Mouse (Mus musculus) T-helper 2 cell (primary cell): ENCODE measurements at regions not wholly inside any gene's neighbourhood (a gene's known extent, or its start where the extent isn't known, plus 50 kb on each side); places are given as distances from the start of the nearest gene placed in this dataset.
"Not testable (repeated sequence)": the region's sequence is repeated elsewhere in the genome, so short reads cannot be mapped to it uniquely, and the experiment has no call there.

Experiments used
- in situ Hi-C: fragments of 300-600 bp; cut with MboI, MseI; formaldehyde crosslinking; loops from one replicate; pipeline ENCODE4 v1.15.1; 2025; ENCODE audit warnings: high pct_unique_total_duplicates

DNA sequence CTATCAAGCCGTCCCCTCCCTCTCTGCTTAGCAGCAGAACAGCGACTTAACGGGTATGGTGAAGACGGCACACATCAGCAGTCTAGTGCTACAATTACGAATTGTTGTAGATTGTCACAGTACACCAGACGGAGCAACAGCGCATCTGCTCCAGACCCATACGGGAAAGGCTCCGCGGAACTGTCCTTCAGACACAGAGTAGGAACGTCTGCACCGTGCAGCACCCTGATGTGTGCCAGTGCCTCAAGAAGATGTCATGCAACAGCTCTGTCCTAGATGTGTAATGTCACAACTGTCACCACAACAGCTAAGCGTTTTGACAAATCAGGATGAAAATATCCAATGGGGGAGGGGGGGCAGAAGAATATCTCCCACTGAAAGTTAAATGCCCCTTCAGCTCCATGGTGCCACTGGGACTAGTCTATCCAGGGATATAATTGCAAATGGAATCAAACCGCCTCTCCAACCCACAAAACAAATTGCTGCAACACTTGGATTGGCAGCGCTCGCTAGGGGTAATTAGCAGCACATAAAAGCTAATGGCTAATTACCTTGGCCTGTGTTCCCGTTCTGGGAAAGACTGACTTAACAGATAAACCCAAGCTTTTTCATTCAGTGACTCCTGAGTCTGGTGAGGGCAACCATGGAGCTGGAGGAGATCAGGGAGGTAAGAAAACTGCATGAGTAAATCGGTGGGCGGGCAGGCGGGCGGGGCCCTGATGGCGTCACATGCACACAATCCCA lies 472.6 kb downstream of the Zfp704 start:
- in situ Hi-C loops: no loop called here

DNA sequence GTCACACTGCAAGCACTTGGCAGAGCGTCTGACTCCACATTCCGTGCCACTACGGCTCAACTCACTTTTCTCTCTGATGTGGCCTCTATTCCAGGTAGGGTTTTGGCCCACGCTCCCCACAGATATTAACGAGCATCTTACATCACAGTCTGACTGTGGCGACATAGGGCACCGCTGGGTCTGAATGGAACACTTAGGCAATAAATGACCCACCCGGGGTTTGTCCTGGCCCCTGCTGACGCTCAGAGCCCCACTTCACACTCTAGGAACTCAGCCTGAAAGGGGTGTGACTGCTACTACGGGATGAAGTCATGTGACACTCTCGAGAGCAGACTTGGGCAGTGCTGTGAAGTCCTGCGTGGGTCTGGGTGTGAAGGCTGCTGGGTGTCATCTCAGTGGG lies 475.9 kb downstream of the Zfp704 start:
- in situ Hi-C loops: no loop called here

DNA sequence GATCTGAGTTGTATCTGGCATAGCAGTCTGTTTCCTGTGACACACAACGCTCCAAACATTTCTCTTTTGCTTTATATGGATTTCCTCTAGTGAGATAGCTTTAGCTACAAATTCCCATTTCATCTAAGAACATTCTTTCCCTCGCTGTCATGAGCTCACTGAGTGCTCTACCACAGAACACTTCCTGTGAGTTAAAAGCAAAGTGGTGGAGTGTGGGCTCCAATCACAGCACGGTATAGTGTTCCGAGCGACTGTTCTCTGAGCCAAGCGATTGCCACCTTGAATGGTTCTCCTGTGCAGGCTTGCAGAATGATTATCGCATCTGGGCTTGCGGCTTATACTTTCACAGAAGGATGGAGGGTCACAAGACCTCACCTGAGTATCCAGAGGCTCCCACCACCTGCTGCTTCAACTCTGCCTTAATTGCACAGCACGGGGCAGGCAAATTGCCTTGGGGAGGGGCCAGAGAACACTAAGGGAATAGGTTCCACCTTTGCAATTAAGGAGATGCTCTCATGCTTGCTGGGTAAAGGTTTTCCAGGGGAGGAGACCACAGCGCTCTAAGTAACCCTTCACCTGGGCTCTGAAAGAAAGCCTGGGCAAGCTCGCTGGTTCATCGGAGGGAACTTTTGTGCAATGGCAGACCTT lies 477.7 kb downstream of the Zfp704 start:
- in situ Hi-C loops: no loop called here

DNA sequence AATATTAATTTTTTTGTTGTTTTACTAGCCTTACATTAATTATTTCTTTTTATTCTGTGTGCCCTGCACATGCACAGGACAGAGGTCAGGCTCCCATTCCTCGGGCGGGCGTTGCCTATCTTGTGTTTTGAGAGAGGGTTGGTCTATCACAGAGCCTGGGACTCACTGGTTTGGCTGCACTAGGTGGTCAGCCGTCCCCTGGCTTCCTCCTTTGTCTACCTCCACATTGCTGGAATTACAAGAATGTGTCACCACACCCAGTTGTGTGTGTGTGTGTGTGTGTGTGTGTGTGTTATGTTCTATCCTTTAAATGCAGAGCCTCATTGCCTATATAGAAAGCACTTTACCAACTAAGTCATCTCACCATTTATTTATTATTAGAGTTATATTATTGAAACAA lies 478.5 kb downstream of the Zfp704 start:
- in situ Hi-C loops: no loop called here

DNA sequence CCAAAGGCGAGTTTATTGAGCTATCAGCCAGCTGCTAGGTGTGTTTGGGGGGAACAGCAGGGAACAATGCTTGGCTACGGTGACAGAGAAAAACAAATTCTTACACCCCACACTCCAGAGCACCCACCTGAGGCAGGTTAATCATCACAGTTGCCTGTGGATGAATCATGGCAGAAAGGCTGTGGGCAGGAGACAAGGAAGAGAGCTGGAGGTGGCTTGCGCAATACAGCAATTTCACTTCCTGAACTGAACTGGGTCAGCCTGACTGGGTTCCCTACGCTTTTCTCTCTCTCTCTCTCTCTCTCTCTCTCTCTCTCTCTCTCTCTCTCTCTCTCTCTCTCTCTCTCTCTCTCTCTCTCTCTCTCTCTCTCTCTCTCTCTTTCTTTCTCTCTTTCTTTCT lies 481.5 kb downstream of the Zfp704 start:
- in situ Hi-C loops: loop anchor here (5.0 kb wide), 1 partner anchor 84 kb away; no protein-coding TSS in a partner anchor

DNA sequence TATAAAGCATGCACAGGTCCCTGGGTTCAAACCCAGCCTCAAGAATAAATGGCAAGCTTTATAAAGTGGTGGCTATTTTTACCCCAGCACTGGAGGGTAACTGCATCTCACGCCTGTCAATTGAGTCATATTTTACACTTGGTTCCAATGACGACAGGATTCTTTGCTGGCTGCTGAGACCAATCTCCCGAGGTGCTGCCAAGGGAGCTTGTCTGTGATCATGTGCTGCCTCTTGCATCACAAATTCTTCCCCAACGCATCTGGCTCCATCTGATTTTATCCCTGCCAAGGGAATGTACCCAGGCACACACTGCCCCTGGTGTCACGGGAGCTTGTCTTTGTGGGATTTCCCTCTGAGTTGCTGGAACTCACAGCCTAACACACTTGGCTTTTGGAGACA lies 486.8 kb downstream of the Zfp704 start:
- in situ Hi-C loops: no loop called here

DNA sequence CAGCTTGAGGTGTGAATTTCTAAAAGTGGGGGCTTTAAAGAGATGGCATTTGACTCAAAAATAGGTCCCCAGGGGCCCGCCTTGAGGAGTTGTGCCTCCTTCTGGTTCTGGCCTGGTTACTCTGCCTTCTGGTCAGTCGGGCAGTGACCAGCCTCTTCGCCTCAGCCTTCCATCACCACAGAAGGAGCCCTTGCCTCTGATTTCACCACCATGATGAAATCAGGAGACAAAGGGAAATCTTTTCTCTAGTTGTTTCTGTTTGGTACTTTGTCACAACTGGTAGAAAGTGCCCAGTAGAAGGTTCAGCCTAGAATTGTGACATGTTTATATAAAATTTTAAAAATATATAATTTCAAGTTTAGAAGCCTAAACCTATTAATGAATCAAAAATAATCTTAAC lies 492.0 kb downstream of the Zfp704 start:
- in situ Hi-C loops: no loop called here

DNA sequence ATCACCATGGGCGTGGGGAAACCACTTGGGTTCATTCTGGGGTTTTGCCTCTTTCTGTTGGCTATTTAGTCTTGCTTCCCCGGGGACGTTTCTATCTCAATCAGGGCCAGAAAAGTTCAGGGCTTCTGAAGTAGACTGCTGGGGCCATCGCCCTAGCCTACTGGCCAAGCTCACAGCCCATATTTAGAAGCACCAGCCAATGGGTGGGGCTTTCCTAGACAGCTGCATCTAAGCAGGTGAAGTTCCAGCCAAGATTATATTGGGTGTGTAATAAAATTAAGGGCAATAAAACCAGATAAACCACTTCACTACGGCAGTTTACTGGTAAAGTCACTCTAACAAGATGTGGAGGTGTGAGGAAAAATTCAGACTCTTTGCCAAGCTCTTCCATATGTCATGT lies 496.5 kb downstream of the Zfp704 start:
- in situ Hi-C loops: no loop called here

DNA sequence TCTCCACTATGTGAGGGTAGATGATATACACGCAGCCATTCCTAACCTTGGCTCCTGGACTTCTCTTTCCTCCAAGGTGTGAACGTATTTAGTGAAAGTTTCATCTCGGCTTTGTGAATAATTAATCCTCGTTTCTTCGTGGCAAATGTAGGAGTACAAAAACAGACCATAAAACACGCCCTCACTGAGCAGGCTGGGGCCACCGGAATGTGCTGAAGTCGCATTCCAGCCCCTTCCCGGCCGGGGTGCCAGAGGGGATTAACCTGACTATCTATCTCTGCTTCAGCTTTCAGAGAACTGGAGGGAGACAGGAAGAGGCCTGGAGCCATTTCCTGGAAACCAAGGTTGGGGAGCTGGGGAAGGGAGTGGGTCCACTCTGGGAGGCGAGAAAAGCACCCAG lies 499.1 kb downstream of the Zfp704 start:
- in situ Hi-C loops: no loop called here

DNA sequence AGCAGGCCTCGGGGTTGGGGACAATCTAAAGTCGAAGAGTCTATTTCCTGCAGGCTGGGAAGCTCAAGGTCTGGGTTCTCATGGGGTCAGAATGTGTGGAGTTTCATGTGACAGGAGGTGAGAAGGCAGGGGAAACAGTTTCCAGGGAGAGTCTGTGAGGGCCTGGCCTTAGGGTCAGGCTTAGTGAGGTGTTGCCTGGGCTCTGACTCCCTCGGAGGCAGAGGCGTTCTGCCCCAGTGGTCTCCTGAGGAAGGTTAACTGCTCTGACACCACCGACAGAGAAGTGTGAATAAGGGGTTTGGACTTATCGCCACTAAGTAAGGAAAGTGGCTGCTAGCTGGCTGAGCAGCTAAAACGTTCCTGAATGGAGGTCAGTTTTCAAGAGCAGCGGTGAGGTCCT lies 499.9 kb downstream of the Zfp704 start:
- in situ Hi-C loops: no loop called here

DNA sequence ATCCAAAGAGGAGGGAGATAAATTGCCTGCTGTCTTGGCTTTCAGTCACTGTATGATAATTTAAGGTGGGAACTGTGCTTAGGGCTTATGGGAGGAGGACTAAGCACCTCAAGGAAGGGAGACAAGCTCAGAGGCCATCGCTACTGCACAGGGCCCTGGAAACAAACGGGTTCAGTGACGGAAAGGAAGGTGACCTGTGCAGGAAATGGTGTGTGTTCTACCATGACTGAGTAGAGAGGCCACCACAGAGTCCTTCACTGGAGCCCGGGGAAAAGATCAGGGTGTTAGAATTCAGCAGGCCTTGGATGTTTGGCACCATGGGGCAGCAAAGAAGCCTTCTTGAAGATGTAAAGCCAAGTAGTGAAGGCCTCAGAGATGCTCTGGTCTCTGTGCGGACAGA lies 500.4 kb downstream of the Zfp704 start:
- in situ Hi-C loops: no loop called here

DNA sequence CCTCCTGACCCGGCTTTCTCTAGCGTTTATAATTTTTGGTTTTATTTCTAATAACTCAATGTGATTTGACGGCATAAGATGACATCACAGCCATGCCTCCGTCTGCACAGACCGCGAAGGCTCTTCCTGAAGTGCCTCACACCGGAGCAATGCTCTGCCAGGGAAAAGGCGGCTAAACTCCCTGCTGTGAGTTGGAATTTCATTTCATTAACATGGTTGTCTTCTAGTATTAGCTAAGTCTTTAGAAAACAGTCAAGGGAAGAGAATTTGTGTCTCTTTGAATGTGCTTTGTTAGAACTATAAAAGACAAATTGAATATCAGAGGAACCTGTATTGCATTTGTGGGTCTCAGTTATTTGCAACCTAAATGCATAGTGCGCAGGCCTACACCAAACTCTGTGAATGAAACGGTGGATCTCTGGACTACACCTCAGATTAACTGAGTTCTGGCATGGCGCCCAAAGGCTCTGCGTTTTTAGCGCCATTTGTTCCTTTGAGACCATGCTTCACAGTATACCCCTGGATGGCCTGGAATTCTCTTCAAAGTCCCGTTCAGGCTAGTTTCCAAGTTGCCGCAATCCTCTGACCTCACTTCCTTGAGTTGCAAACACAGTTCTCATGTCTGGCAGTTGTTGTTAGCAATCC lies 502.0 kb downstream of the Zfp704 start:
- in situ Hi-C loops: no loop called here

DNA sequence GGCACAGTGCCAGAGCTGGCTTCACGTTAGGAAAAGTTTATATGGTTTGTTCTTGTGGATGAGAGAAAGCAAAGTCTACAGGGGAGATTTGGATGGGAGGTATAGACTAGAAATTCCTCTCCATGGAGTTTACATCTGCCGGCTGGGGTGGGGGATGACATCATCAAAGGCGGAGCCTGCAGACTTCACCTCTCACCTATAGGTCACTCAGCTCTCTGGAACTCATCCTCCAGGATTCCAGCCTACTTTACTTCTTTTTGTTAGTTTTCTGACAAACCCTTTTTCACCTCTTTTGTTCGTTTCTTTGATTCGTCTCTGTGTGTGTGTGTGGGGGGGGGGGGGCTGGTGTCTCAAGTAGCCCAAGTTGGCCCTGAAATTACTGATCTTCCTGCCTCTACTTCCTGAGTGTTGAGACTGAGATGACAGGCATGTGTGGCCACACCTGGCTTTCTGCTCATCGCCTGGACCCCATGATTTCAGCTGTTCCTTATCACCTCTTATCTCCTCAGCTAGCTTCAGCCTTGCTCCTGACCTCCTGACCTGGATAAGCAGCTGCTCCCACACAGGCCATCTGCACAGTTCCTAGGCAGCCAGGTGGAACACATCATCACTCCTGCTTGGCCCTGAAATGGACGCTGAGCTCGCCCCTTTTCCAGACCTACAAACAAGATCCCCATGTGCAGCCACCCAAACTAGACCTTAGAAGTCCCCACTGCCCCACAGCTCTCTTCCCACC lies 504.5 kb downstream of the Zfp704 start:
- in situ Hi-C loops: no loop called here

DNA sequence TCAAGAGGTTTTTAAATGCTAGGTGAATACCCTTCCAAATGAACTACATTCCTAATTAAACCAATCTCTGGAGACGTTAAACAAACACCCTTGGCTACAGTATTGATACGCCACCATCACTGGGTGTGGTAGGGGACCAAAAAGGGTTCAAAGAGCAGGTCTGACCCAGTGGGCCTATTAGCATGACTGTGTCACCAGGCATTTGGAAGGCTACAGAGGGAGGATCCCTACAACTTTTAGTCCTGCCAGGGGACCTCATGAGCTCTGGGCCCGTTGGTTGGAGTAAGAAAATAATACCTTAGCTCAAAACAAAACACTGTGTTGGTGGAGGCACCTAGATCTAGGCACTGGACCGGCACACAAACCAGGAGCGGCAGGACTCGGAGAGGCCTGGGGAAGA lies 506.4 kb downstream of the Zfp704 start:
- in situ Hi-C loops: no loop called here

DNA sequence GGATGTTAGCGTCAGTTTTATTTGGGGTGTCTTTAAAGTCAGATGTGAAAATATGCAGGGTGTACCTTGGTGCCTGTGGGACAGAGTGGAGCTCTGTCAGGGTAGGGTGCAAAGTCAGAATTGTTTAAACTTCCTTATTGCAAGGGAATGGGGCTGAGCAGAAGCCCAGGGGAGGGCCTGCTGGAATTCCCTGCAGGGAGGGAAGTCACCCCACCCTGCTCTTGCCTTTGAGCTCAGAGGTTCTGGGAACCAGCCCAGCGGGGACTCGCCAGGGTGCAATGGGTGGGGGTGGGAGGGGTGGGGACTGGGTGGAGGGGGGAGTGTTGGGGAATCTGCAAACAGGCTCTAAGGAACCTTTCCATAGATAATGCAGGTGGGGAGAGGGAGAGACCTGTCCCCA lies 508.6 kb downstream of the Zfp704 start:
- in situ Hi-C loops: no loop called here

DNA sequence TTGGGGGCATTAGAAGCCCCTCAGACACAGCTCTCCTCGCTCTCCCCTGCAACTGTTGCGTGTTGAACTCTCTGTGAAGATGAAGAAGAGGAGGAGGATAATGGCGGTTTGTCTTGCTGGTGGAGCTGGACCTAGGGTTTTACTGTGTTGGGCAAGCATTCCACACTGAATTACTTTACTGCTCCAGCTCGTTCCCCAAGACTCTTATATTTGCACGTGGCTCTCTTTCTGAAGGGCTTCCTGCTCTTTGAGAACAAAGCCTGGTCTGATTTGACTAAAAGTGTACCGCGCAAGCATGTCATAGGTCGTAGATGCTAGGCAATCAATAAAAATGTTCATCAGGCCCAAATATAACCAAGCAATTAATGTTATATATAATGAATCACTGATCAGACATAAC lies 509.1 kb downstream of the Zfp704 start:
- in situ Hi-C loops: no loop called here

DNA sequence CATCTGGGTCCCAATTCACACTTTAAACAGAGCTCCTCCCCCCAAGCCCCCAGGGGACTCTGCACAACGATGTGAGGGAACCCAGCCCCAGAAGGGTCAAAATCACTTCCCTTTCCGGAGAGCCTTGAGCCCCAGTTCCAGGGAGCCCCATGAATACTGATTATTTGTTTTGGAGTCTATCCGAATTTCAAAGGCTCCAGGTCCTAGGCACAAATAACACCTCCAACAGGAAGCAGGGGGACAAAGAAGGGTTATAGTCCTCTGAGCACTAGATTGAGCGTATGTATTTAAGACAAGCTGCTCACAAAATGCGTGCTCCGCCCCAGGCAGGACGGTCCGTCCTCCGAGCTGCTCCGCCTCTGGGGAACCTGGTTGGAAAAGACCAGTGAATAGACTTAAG lies 511.4 kb downstream of the Zfp704 start:
- in situ Hi-C loops: no loop called here

DNA sequence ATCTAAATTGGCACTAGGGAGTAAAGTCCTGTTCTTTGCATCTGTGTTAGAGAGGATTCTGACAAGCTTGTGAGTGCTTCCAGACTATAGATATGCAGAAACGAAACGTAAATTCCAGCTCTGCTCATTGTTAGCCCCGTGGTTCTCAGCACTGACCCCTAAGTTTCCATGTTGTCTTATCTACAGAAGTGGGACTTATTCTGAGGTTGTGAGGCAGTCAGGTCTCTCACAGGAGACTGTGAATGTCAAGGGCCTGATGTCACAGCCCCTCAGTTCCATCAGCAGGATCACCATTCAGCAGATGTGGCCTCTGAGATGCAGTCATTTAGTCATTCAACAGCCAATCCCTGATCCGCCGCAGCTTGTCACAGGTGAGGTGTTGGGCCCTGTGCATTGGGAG lies 525.8 kb downstream of the Zfp704 start:
- in situ Hi-C loops: no loop called here

DNA sequence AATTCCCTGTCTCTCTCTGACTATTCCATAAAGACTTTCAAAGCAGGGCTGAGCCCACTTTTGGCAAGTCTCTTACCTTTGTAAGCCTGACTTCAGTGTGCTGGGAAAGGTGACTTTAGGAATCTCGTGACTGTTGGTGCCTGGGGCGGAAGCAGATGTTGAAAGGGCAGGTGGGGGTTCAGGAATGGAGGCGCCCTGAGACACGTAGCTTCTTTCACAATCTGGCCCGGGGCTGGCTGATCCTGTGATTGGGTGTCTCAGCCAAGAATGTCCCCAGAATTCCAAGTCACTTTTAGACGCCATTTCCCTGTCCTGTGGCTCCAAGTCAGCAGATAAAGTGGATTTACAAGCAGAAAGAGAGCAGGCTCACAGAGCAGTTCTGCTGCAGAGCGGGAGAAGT lies 527.8 kb downstream of the Zfp704 start:
- in situ Hi-C loops: no loop called here

DNA sequence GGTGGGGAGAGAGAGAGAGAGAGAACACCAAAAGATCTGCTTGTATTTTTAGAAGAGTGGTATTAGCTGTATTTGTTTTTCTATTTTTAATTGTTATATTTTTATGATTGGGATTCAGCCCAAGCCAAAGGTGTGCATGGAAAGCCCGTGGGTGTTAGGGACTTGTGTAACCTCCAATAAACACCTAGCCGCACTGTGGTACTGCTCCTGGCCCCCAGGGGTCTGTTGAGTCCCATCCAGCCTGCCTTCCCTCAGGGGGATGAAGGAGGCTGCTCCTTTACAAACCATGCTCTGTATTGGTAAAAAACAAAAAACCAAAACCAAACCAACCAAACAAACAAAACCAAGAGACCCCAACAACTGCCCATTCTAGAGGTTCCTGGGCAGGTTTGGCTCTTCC lies 531.7 kb downstream of the Zfp704 start:
- in situ Hi-C loops: loop anchor here (5.0 kb wide), 1 partner anchor 384 kb away; no protein-coding TSS in a partner anchor

DNA sequence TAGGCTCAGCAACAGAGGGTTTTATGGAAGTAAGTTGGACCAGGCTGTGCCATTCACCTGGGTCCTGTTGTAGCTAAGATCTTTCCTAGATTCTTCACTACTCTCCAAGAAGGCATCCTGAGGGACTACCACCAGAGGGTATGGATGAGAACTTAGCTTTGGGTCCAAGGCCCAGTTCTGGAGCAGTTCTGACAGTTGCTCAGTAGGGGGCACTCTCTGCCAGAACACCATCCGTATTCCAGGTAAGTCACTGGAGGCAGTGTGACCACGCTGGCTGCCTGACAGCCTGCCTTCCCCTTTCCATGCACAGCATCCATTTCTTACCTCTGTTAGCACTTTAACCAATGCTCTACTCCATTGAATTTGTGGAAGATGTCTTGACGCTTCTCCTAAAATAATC lies 533.2 kb downstream of the Zfp704 start:
- in situ Hi-C loops: loop anchor here (5.0 kb wide), 1 partner anchor 386 kb away; no protein-coding TSS in a partner anchor

DNA sequence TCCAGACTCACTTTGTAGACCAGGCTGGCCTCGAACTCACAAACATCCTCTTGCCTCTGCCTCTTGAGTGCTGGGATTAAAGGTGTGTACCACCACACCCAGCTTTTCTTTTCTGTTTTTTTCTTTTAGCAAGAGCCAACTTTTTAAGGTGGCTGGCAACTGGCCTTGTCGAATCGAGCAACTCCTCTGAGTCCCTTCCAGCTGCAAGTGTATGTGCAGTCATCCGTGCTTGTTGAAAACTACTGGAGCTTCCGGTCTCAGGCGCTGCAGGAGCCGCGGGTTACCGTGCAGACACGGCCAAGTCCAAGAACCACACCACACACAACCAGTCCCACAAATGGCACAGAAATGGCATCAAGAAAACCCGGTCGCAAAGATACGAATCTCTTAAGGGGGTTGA lies 537.4 kb downstream of the Zfp704 start:
- in situ Hi-C loops: not testable (repeated sequence)
